Mouse (Mus musculus) bone marrow, adult 2 months (tissue): ENCODE measurements around the gene Mllt6.

ENCODE experiments used
- CTCF ChIP-seq: fragments of 200-500 bp; IDR thresholded peaks from 2 replicates; pipeline ENCODE4 v1.5.1; 2011; ENCODE audit warnings: low read length, control low read depth; ENCODE audit not compliant: control insufficient read depth, insufficient read depth
- POLR2A ChIP-seq: fragments of 200-500 bp; IDR thresholded peaks from 2 replicates; pipeline ENCODE4 v1.6.1; 2011; ENCODE audit warnings: low read depth, mild to moderate bottlenecking, control low read depth, low read length, borderline replicate concordance; ENCODE audit not compliant: control insufficient read depth

DNA sequence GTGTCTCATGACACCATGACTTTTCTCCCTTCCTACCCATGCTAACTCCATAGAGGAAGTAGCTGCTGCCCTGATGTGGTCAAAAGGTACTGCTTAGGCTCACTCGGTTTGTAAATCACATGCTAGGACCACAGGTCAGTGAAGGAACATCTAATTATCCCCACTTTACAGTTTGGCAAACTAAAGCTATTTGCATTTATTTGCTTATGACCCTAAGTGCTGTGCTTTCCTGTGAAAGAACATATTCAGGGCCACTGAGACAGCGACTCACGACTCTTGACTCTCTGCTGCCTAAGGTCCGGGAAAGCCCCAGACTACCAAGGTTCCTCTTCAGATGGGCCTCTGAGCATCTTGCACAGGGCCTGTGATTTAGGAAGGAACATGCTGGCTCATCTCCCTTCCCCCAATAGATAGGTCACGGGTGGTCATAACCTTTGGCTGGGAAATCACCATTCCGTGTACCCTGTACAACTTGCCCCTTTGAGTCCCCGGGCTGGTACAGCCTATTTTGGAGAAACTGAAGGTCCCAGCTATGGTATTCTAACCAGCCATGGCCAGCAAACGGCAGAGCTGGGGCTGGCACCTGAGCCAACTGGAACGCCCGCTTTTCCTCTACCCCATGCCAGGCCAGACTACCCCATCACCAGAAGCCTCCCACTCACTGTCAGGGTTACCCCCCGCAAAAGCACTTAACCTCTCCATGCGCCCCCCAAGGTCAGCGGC, 3.8 kb upstream of the Mllt6 start:
- no peak for TF ChIP-seq CTCF
- TF ChIP-seq POLR2A: no peak
